Mouse (Mus musculus): ENCODE results near the gene Slc25a47. TPM values are rescaled to one million over a fixed set of nuclear protein-coding genes. Genes with fewer than 3 reads are reported as not detected.
A peak's percentile ranks its signal among the peaks of the same experiment; 100 is the strongest.

Gene Slc25a47
- total RNA-seq, 2 experiments from 2014 or later = 12.4 to 13.3 TPM

DNA sequence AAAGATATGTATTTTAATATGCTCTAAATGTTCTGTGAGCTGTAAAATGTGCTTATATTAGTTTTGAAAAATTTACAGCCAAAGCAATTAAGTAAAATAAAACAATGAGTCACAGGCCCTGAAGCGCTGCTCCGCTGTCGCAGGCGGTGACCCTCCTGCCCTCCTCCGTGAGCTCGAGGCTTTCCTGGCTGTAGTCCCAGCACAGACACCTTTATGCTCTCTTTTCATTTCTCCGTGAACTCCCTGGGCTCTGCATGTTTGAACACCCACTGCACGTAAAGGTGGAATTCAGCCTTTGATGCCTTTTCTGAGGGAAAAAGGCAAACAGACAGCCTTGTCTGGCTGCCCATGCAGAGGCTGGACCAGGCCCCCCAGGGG is 68.4 kb downstream of the Slc25a47 start:
- intact Hi-C loops (cut with DNase I) = loop anchor here (5.0 kb wide), 3 partner anchors 488 to 1493 kb away; no protein-coding TSS in a partner anchor

DNA sequence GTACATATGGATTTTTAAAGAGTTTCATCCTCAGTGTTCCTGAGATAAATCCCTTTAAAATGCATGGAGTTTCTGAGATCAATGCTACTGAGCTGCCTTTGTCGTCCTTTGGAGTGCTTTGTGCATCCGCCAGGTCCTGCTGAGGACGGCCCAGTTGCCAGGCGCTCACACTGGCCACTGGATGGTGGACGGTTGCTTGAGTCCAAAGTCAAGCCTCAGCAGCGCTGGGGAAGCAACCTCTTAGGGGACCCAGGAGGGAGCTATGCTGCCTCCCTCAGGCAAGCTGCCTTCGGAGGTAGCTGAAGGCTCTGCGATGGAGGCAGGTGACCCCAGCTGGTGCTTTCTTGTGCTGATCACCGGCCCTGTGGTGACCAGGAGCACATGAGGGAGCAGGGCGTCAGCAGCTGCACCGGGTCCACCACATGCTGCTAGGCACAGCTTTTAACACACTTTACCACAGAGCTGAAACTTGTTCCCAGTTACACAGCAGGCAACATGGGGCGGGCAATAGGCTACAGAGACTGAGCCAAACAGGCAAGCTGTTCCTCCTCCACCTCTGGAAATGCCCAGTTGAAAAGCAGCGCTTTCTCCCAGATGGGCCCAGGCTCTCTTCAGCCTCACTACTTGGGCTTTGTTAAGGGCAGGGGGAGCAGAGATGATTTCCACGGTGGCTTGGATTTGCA is 69.9 kb downstream of the Slc25a47 start:
- DNase-seq = peak; percentile 51
- intact Hi-C loops (cut with DNase I) = no loop called here

More for the DNA sequence above, 68.4 kb downstream of the Slc25a47 start:
- no peak for DNase-seq

DNA sequence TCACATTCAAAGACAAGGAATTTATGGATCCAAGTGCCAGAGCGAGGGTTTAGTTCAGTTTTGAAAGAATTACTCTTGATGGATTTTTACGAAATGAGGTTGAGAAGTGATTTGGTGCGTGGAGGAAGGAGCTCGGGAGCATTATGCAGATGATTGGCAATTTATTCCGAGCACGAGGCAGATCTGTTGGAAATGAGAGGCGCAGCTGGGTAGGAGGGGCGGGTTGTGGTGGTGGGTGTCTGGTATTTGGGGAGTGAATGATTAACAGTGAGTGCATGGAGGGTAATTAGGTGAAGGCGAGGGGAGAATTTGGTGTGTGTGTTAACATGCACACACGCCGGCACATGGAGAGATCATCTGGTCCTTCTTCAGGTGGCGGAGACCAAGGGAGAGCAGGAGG is 70.6 kb downstream of the Slc25a47 start:
- intact Hi-C loops (cut with DNase I) = no loop called here
- DNase-seq = no peak

Small RNA genes lying within 50 kb of the gene (microRNA-seq; reads per million reads assigned to microRNA genes)
- gene Mir345 = 186 reads per million, percentile 56 among the genes with 10 or more reads in this experiment

Other genes starting within 250 kb of the Slc25a47 start
- gene Degs2, start 133.7 kb upstream of the Slc25a47 start, total RNA-seq (2021) = not detected
- gene Yy1, start 43.1 kb upstream of the Slc25a47 start, total RNA-seq (2021) = 10 to 100 TPM; 53.1 to 55.5 TPM
- gene Slc25a29, start 163 bp upstream of the Slc25a47 start, total RNA-seq (2021) = 10 to 100 TPM; 15.8 to 17.5 TPM
- 1 to 10 TPM; 4.9 to 6.2 TPM for gene Wdr25, start 57.6 kb downstream of the Slc25a47 start, total RNA-seq (2021)
- 10 to 100 TPM; 93.2 to 99.7 TPM for gene Wars, start 58.1 kb downstream of the Slc25a47 start, total RNA-seq (2021)
- 100 to 1,000 TPM; 130 to 138 TPM for gene Begain, start 232.2 kb downstream of the Slc25a47 start, total RNA-seq (2021)

Data from left cerebral cortex, postnatal 4 days (tissue).